Mouse (Mus musculus) gastrocnemius, postnatal 14 days (tissue): Measurements from ENCODE around the gene Ldlrad2. TPM values are rescaled to one million over a fixed set of nuclear protein-coding genes. Genes with fewer than 3 reads are reported as not detected.

Experiments used
- DNase-seq: peaks from one replicate; pipeline ENCODE4 v3.0.0; 2021; ENCODE audit warnings: mixed read lengths
- intact Hi-C: fragments of 180-260 bp; cut with DNase I; formaldehyde crosslinking; loops from one replicate; pipeline ENCODE4 v1.15.1; 2025; ENCODE audit warnings: low total_unique reads
- microRNA-seq, 2 experiments: library from miRNA; unstranded; fragments of <30 nt; microRNA quantifications; one replicate each; pipeline ENCODE4 v1.2.0; 2021
- total RNA-seq, 2 experiments: library from RNA; stranded (reverse); gene quantifications; 2 replicates each; pipeline ENCODE4 v1.2.3; 2021

Ldlrad2 gene
- total RNA-seq, 2 experiments from 2014 or later: not detected

DNA sequence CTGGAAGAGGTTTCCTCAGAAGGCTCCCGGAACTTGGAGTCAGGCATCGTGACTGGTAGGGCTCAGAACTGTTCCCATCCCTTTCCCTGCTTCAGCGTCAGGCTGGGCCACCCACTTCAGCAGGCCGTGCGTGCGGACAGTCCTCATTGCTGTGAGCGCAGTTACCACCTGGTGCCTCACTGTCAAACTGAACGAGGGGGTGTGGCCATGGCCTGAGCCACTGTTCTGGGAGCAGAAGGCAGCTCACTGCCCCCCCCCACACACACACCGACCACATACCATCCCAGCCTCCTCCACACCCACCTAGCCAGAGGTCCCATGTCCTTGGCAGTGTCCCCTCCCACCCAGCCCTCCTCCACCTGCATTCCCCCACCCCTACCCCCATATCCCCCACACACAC is 4.5 kb downstream of the Ldlrad2 start:
- DNase-seq: no peak
- intact Hi-C loops: no loop called here

GRCm38 (mm10) chr4:137556673-137557210 is 17.6 kb downstream of the Ldlrad2 start:
- intact Hi-C loops: no loop called here
- DNase-seq: no peak

DNA sequence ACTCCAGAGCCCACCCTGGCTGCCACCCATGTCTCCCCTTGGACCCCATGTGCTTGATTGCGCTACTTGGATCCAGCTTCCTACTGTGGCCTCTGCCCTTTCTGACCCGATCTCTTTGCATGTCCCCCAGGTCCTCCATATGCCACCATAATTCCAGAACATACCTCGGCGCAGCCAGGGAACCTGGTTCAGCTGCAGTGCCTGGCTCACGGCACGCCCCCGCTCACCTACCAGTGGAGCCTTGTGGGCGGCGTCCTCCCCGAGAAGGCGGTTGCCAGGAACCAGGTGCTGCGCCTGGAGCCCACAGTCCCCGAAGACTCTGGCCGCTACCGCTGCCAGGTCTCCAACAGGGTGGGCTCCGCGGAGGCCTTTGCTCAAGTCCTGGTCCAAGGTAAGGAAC is 20.9 kb downstream of the Ldlrad2 start:
- intact Hi-C loops: no loop called here
- DNase-seq: no peak

DNA sequence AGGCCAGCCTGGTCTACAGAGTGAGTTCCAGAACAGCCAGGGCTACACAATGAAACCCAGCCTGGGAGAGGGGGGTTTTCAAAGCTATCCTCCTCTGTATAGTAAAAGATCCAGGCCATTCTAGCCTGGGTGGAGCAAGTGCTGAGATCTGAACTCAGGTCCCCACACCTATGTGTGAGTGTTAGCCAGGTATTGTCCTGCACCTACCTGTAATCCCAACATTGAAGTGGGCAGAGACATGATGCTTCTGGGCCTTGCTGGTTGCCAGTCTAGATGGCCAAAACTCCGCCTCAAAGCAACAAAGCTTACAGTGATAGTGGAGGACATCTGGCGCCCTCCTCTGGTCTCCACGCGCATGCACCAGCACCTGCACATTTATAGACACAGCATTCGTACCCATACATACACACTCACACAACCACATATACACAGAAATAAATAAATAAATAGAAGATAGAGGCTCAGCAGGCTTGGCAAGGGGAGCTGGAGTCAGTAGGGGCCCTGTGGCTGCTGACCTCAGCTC is 28.3 kb downstream of the Ldlrad2 start:
- intact Hi-C loops: no loop called here
- no peak for DNase-seq

- intact Hi-C loops: no loop called here
- no peak for DNase-seq
Observed at GRCm38 (mm10) chr4:137545568-137545967, 28.8 kb downstream of the Ldlrad2 start.

GRCm38 (mm10) chr4:137542968-137543367 is 31.4 kb downstream of the Ldlrad2 start:
- DNase-seq: no peak
- intact Hi-C loops: loop anchor here (5.0 kb wide), 1 partner anchor 101 kb away; no protein-coding TSS in a partner anchor

DNA sequence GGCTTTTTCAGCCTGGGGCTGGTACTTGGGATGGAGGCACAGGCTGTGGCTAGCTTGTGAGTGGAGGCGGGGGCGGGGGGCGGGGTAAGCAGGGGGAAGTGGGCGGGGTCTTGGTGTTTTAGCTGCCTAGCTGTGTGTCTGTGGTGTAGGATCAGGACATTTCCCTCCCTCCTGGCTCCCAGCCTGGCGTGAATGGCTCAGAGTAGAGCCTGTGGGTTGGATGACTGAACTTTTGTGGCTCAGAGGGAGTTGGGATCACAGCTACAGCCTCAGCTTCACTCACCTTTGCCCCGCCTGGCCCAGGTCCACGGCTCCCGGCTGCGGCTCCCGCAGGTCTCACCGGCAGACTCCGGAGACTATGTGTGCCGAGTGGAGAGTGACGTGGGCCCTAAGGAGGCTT is 34.0 kb downstream of the Ldlrad2 start:
- DNase-seq: no peak
- intact Hi-C loops: loop anchor here (5.0 kb wide), 1 partner anchor 98 kb away; no protein-coding TSS in a partner anchor

GRCm38 (mm10) chr4:137527872-137528271 is 46.5 kb downstream of the Ldlrad2 start:
- DNase-seq: no peak
- intact Hi-C loops: no loop called here

DNA sequence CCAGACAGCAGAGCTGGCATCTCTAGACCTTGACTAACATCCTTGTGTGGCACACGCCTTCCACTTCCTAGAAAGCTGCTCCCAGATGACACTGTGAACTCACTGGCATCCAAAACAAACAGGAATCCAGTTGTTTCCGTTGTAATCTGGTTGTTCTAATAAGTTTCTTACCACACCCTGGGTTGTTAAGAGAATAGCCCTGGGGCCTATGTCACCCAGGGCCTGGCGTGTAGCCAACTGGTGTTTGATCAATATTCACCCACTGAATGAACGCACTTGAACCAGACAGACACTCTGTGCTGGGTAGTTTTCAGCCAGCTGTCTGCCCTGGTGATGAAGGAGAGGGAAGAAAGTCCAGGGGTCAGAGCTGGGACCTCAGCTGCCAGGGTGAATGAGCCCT is 47.0 kb downstream of the Ldlrad2 start:
- intact Hi-C loops: no loop called here
- DNase-seq: no peak

GRCm38 (mm10) chr4:137525426-137525825 is 48.9 kb downstream of the Ldlrad2 start:
- intact Hi-C loops: no loop called here

More at GRCm38 (mm10) chr4:137525426-137525825, 48.9 kb downstream of the Ldlrad2 start:
- no peak for DNase-seq

Small RNA genes lying within 50 kb of the gene (microRNA-seq; reads per million reads assigned to microRNA genes)
- 1.0 to 6.1 reads per million in 2 experiments for gene Mir7018

Other genes starting within 250 kb of the Ldlrad2 start
- gene Cdc42, start 216.8 kb downstream of the Ldlrad2 start, total RNA-seq: 100 to 1,000 TPM; 200 to 210 TPM
- not detected for gene Cela3a, start 164.8 kb downstream of the Ldlrad2 start, total RNA-seq
- gene Cela3b, start 144.0 kb downstream of the Ldlrad2 start, total RNA-seq: not detected
- not detected for gene 1700013G24Rik, start 121.3 kb downstream of the Ldlrad2 start, total RNA-seq
- gene Hspg2, start 105.8 kb downstream of the Ldlrad2 start, total RNA-seq: 100 to 1,000 TPM; 193 to 224 TPM
- 10 to 100 TPM; 20.1 to 24.4 TPM for gene Usp48, start 19.2 kb upstream of the Ldlrad2 start, total RNA-seq
- 1 to 10 TPM; 4.1 to 4.8 TPM for gene Rap1gap, start 90.2 kb upstream of the Ldlrad2 start, total RNA-seq
- gene Alpl, start 221.8 kb upstream of the Ldlrad2 start, total RNA-seq: 1 to 10 TPM; 4.3 to 7.0 TPM